Mouse (Mus musculus) monocyte, adult 2 months (primary cell): ENCODE data around the gene Nme8.

Experiments used
- DNase-seq, 2 experiments: peaks; one replicate each; pipeline ENCODE4 v3.0.0; 2022; ENCODE audit warnings: low spot score in 2 of 2, low read depth in 1 of 2

Gene Nme8

GRCm38 (mm10) chr13:19697790-19698189, at the start of gene Nme8:
Gene Nme8 (minus strand): TSS chr13:19697794.
- DNase-seq = no peak

- DNase-seq = no peak
Observed at GRCm38 (mm10) chr13:19745741-19746140, 48.1 kb upstream of the Nme8 start.

GRCm38 (mm10) chr13:19744536-19744935, 46.9 kb upstream of the Nme8 start:
- no peak for DNase-seq

- no peak for DNase-seq
Observed at GRCm38 (mm10) chr13:19734597-19734996, 37.0 kb upstream of the Nme8 start.

GRCm38 (mm10) chr13:19730826-19731225, 33.2 kb upstream of the Nme8 start:
- DNase-seq = no peak

GRCm38 (mm10) chr13:19718954-19719353, 21.4 kb upstream of the Nme8 start:
- no peak for DNase-seq

- no peak for DNase-seq
Observed at GRCm38 (mm10) chr13:19717201-19717600, 19.6 kb upstream of the Nme8 start.

GRCm38 (mm10) chr13:19703806-19704205, 6.2 kb upstream of the Nme8 start:
- no peak for DNase-seq

- no peak for DNase-seq
Observed at GRCm38 (mm10) chr13:19701443-19702078, 4.0 kb upstream of the Nme8 start.

- DNase-seq = no peak
Observed at GRCm38 (mm10) chr13:19700733-19701442, 3.3 kb upstream of the Nme8 start.

- no peak for DNase-seq
Observed at GRCm38 (mm10) chr13:19698524-19699173, 1.1 kb upstream of the Nme8 start.

- DNase-seq = no peak
Observed at GRCm38 (mm10) chr13:19690417-19690816, 7.2 kb downstream of the Nme8 start.

- DNase-seq = no peak
Observed at GRCm38 (mm10) chr13:19689971-19690370, 7.6 kb downstream of the Nme8 start.

- no peak for DNase-seq
Observed at GRCm38 (mm10) chr13:19684007-19684406, 13.6 kb downstream of the Nme8 start.

GRCm38 (mm10) chr13:19682879-19683640, 14.5 kb downstream of the Nme8 start:
- no peak for DNase-seq

GRCm38 (mm10) chr13:19674601-19675000, 23.0 kb downstream of the Nme8 start:
- no peak for DNase-seq

- DNase-seq = no peak
Observed at GRCm38 (mm10) chr13:19674025-19674424, 23.6 kb downstream of the Nme8 start.

GRCm38 (mm10) chr13:19668355-19669140, 29.0 kb downstream of the Nme8 start:
- no peak for DNase-seq

- DNase-seq = no peak
Observed at GRCm38 (mm10) chr13:19652405-19652804, 45.2 kb downstream of the Nme8 start.

GRCm38 (mm10) chr13:19649824-19650223, 47.8 kb downstream of the Nme8 start:
- no peak for DNase-seq

- DNase-seq = no peak
Observed at GRCm38 (mm10) chr13:19644225-19644624, 53.4 kb downstream of the Nme8 start.
